Mouse (Mus musculus) lung, adult 2 months (tissue): ENCODE results near the gene Gm10053.

Experiments
- CTCF ChIP-seq: fragments of 200-500 bp; IDR thresholded peaks from 2 replicates; pipeline ENCODE4 v1.5.1; 2011; ENCODE audit warnings: mild to moderate bottlenecking, low read length, control low read depth; ENCODE audit not compliant: insufficient read depth
- POLR2A ChIP-seq: fragments of 200-500 bp; IDR thresholded peaks from 2 replicates; pipeline ENCODE4 v1.6.1; 2011; ENCODE audit warnings: low read depth, mild to moderate bottlenecking, control low read depth, low read length, borderline replicate concordance; ENCODE audit errors: extremely low read depth

DNA sequence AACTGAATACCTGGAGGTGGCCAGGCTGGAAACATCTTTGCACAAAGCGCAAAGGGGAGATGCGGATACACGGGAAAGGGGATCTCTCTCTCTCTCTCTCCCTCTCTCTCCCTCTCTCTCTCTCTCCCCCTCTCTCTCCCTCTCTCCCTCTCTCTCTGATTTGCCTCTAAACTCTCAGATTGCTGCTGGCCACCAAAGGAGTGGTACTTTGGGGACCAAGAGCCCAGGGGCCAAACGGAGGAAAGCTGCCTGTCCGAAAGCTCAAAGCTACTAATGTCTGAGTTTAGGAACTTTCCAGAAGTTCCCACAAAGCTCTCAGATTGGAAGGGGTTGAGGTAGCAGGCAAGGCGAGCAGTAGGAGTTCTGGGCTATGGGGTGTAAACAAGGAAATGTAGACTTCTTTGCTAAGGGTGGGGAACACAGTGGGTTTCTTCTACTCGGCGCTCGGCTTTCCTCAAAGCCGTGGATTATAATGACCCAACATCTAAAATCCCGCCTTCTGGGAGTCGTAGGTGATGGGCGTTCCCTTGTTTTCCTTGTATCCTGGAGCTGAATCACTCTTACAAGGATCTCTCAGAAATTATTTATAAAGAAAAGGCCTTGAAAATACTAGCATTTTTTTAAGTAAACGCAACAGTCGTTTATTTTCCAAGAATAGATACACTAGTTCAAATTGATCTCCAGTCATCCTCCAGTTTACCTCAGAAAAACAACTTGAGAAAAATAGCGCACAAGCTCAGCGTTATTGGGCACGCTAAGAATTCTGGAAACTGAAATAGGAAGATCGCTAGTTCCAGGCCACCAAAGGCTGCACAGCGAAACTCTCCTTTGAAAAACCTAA is 22.6 kb downstream of the Gm10053 start:
- TF ChIP-seq CTCF (no peak), POLR2A (no peak)
